Mouse (Mus musculus) ES-E14 (cell line): Measurements from ENCODE around the gene Eml4.

Experiments used
- MAFK ChIP-seq: IDR thresholded peaks from 2 replicates; pipeline ENCODE4 v1.6.1; 2014; ENCODE audit warnings: mild to moderate bottlenecking, low read depth, low read length, inconsistent platforms; ENCODE audit not compliant: insufficient read depth
- ZC3H11A ChIP-seq: IDR thresholded peaks from 2 replicates; pipeline ENCODE4 v1.6.1; 2012; ENCODE audit warnings: low read depth, mild to moderate bottlenecking, inconsistent platforms, low read length, borderline replicate concordance

- TF ChIP-seq ZC3H11A (no peak), MAFK (no peak)
Measured at GRCm38 (mm10) chr17:83308451-83308850, 42.3 kb upstream of the Eml4 start.
